Mouse (Mus musculus): ENCODE data around the gene Sdr9c7. TPM values are rescaled to one million over a fixed set of nuclear protein-coding genes. Genes with fewer than 3 reads are reported as not detected.
"Not testable (repeated sequence)": the region's sequence is repeated elsewhere in the genome, so short reads cannot be mapped to it uniquely, and the experiment has no call there.

Sdr9c7 gene
- polyA plus RNA-seq, 1 experiment from 2014 or later, result not detected

GRCm38 (mm10) chr10:127939667-127940066 lies 41.3 kb downstream of the Sdr9c7 start:
- not testable (repeated sequence) for H3K27ac ChIP-seq (replicated peaks); H3K27me3 ChIP-seq (replicated peaks); H3K4me3 ChIP-seq (replicated peaks); H3K36me3 ChIP-seq; ATAC-seq (ENCODE audit: low FRiP score); H3K9ac ChIP-seq (replicated peaks); H3K4me1 ChIP-seq; H3K4me2 ChIP-seq; H3K9me3 ChIP-seq (replicated peaks)
- 91% methylated on average over 10 of the region's 10 CpGs for WGBS

- no peaks in the 10 kb centered on the region for H3K4me1 ChIP-seq
- WGBS, result 19% methylated on average over 5 of the region's 5 CpGs
- H3K36me3 ChIP-seq, result no peaks in the 10 kb centered on the region
- H3K27me3 ChIP-seq (replicated peaks), result no peaks in the 10 kb centered on the region
- no peak; the same call in 1 of the 2 replicates for ATAC-seq (ENCODE audit: low FRiP score)
- no peaks in the 10 kb centered on the region for H3K9me3 ChIP-seq (replicated peaks)
- H3K9ac ChIP-seq (replicated peaks), result no peak overlapping the region
- H3K27ac ChIP-seq (replicated peaks), result no peak overlapping the region
- H3K4me3 ChIP-seq (replicated peaks), result no peak overlapping the region
- H3K4me2 ChIP-seq, result no peak overlapping the region
These were observed 47.2 kb downstream of the Sdr9c7 start for GRCm38 (mm10) chr10:127945432-127946064.

- Histone ChIP-seq H3K36me3 (no peaks in the 10 kb centered on the region), H3K4me3 (replicated peaks) (no peak overlapping the region), H3K27ac (replicated peaks) (no peak overlapping the region), H3K27me3 (replicated peaks) (no peaks in the 10 kb centered on the region), H3K4me1 (no peaks in the 10 kb centered on the region), H3K9me3 (replicated peaks) (no peaks in the 10 kb centered on the region), H3K4me2 (no peak overlapping the region), H3K9ac (replicated peaks) (no peak overlapping the region)
- no peak for ATAC-seq (ENCODE audit: low FRiP score)
- WGBS, result 87% methylated on average over 4 of the region's 4 CpGs
These were observed 51.3 kb downstream of the Sdr9c7 start for GRCm38 (mm10) chr10:127949596-127950130.

- ATAC-seq (ENCODE audit: low FRiP score), result no peak
- Histone ChIP-seq H3K9ac (replicated peaks) (no peak overlapping the region), H3K27me3 (replicated peaks) (no peaks in the 10 kb centered on the region), H3K4me1 (no peaks in the 10 kb centered on the region), H3K4me3 (replicated peaks) (no peak overlapping the region), H3K36me3 (no peaks in the 10 kb centered on the region), H3K27ac (replicated peaks) (no peak overlapping the region), H3K4me2 (no peak overlapping the region), H3K9me3 (replicated peaks) (no peaks in the 10 kb centered on the region)
- 81% methylated on average over 9 of the region's 9 CpGs for WGBS
These were observed 53.1 kb downstream of the Sdr9c7 start for GRCm38 (mm10) chr10:127951390-127951789.

GRCm38 (mm10) chr10:127951821-127952220 lies 53.5 kb downstream of the Sdr9c7 start:
- Histone ChIP-seq H3K4me3 (replicated peaks) (no peak overlapping the region), H3K9me3 (replicated peaks) (no peaks in the 10 kb centered on the region), H3K36me3 (no peaks in the 10 kb centered on the region), H3K27ac (replicated peaks) (no peak overlapping the region), H3K4me2 (no peak overlapping the region), H3K9ac (replicated peaks) (no peak overlapping the region), H3K4me1 (no peaks in the 10 kb centered on the region), H3K27me3 (replicated peaks) (no peaks in the 10 kb centered on the region)
- no peak for ATAC-seq (ENCODE audit: low FRiP score)
- WGBS, result 82% methylated on average over 4 of the region's 4 CpGs

GRCm38 (mm10) chr10:127955034-127955433 lies 56.7 kb downstream of the Sdr9c7 start:
- H3K9me3 ChIP-seq (replicated peaks), result no peaks in the 10 kb centered on the region
- H3K4me2 ChIP-seq, result no peak overlapping the region
- no peaks in the 10 kb centered on the region for H3K36me3 ChIP-seq
- no peak for ATAC-seq (ENCODE audit: low FRiP score)
- no peak overlapping the region for H3K27ac ChIP-seq (replicated peaks)
- H3K4me3 ChIP-seq (replicated peaks), result no peak overlapping the region
- 74% methylated on average over 4 of the region's 4 CpGs for WGBS
- no peaks in the 10 kb centered on the region for H3K27me3 ChIP-seq (replicated peaks)
- no peaks in the 10 kb centered on the region for H3K4me1 ChIP-seq
- H3K9ac ChIP-seq (replicated peaks), result no peak overlapping the region

- Histone ChIP-seq H3K9me3 (replicated peaks) (no peaks in the 10 kb centered on the region), H3K4me2 (no peak overlapping the region), H3K4me3 (replicated peaks) (no peak overlapping the region), H3K9ac (replicated peaks) (no peak overlapping the region), H3K27ac (replicated peaks) (no peak overlapping the region), H3K4me1 (no peaks in the 10 kb centered on the region), H3K27me3 (replicated peaks) (no peaks in the 10 kb centered on the region), H3K36me3 (no peaks in the 10 kb centered on the region)
- no peak for ATAC-seq (ENCODE audit: low FRiP score)
- 58% methylated on average over 16 of the region's 16 CpGs for WGBS
These were observed 58.0 kb downstream of the Sdr9c7 start for GRCm38 (mm10) chr10:127956168-127956816.

- H3K4me2 ChIP-seq, result no peak overlapping the region
- no peak overlapping the region for H3K9ac ChIP-seq (replicated peaks)
- H3K36me3 ChIP-seq, result no peaks in the 10 kb centered on the region
- no peaks in the 10 kb centered on the region for H3K27me3 ChIP-seq (replicated peaks)
- WGBS, result 92% methylated on average over 7 of the region's 7 CpGs
- H3K9me3 ChIP-seq (replicated peaks), result no peaks in the 10 kb centered on the region
- no peak overlapping the region for H3K27ac ChIP-seq (replicated peaks)
- no peak for ATAC-seq (ENCODE audit: low FRiP score)
- H3K4me3 ChIP-seq (replicated peaks), result no peak overlapping the region
- no peaks in the 10 kb centered on the region for H3K4me1 ChIP-seq
These were observed 60.9 kb downstream of the Sdr9c7 start for GRCm38 (mm10) chr10:127959161-127959679.

Other genes starting within 250 kb of the Sdr9c7 start
- 3.4 and 4.7 TPM in 2 replicates for gene Nemp1, start 231.6 kb upstream of the Sdr9c7 start, polyA plus RNA-seq (2015; fragmentation: Nextera tagmentation; extraction: Ambion mirVana)
- 2.5 and 4.8 TPM in 2 replicates for gene Nab2, start 229.9 kb upstream of the Sdr9c7 start, polyA plus RNA-seq (2015; fragmentation: Nextera tagmentation; extraction: Ambion mirVana)
- gene Myo1a, start 193.3 kb upstream of the Sdr9c7 start, polyA plus RNA-seq (2015; fragmentation: Nextera tagmentation; extraction: Ambion mirVana), result 1.2 and 2.1 TPM in 2 replicates
- gene Tac2, start 174.0 kb upstream of the Sdr9c7 start, polyA plus RNA-seq (2015; fragmentation: Nextera tagmentation; extraction: Ambion mirVana), result 0.56 and 0.75 TPM in 2 replicates
- 2.4 and 2.8 TPM in 2 replicates for gene Zbtb39, start 159.0 kb upstream of the Sdr9c7 start, polyA plus RNA-seq (2015; fragmentation: Nextera tagmentation; extraction: Ambion mirVana)
- 0.90 and 1.3 TPM in 2 replicates for gene Gpr182, start 146.8 kb upstream of the Sdr9c7 start, polyA plus RNA-seq (2015; fragmentation: Nextera tagmentation; extraction: Ambion mirVana)
- gene Rdh1, start 138.8 kb upstream of the Sdr9c7 start, polyA plus RNA-seq (2015; fragmentation: Nextera tagmentation; extraction: Ambion mirVana), result not detected in 2 replicates
- not detected in 2 replicates for gene Rdh16f1, start 138.7 kb upstream of the Sdr9c7 start, polyA plus RNA-seq (2015; fragmentation: Nextera tagmentation; extraction: Ambion mirVana)
- gene Rdh9, start 122.1 kb upstream of the Sdr9c7 start, polyA plus RNA-seq (2015; fragmentation: Nextera tagmentation; extraction: Ambion mirVana), result 0.09 and 0.27 TPM in 2 replicates
- 0.05 and 0.09 TPM in 2 replicates for gene Rdh16, start 97.4 kb upstream of the Sdr9c7 start, polyA plus RNA-seq (2015; fragmentation: Nextera tagmentation; extraction: Ambion mirVana)
- gene Rdh19, start 48.6 kb upstream of the Sdr9c7 start, polyA plus RNA-seq (2015; fragmentation: Nextera tagmentation; extraction: Ambion mirVana), result not detected in 2 replicates
- not detected in 2 replicates for gene Rdh16f2, start 32.0 kb upstream of the Sdr9c7 start, polyA plus RNA-seq (2015; fragmentation: Nextera tagmentation; extraction: Ambion mirVana)
- not detected in 2 replicates for gene Rdh7, start 9.7 kb upstream of the Sdr9c7 start, polyA plus RNA-seq (2015; fragmentation: Nextera tagmentation; extraction: Ambion mirVana)
- not detected in 2 replicates for gene Hsd17b6, start 109.1 kb downstream of the Sdr9c7 start, polyA plus RNA-seq (2015; fragmentation: Nextera tagmentation; extraction: Ambion mirVana)
- 33.7 and 45.5 TPM in 2 replicates for gene Prim1, start 116.7 kb downstream of the Sdr9c7 start, polyA plus RNA-seq (2015; fragmentation: Nextera tagmentation; extraction: Ambion mirVana)
- gene Naca, start 137.1 kb downstream of the Sdr9c7 start, polyA plus RNA-seq (2015; fragmentation: Nextera tagmentation; extraction: Ambion mirVana), result 484 and 547 TPM in 2 replicates
- 394 and 409 TPM in 2 replicates for gene Ptges3, start 160.4 kb downstream of the Sdr9c7 start, polyA plus RNA-seq (2015; fragmentation: Nextera tagmentation; extraction: Ambion mirVana)
- 2,338 and 2,396 TPM in 2 replicates for gene Atp5b, start 184.8 kb downstream of the Sdr9c7 start, polyA plus RNA-seq (2015; fragmentation: Nextera tagmentation; extraction: Ambion mirVana)
- gene Baz2a, start 193.1 kb downstream of the Sdr9c7 start, polyA plus RNA-seq (2015; fragmentation: Nextera tagmentation; extraction: Ambion mirVana), result 7.4 and 8.9 TPM in 2 replicates

Measured in neural tube, embryonic 15.5 days (tissue).